Mouse (Mus musculus) limb, embryonic 15.5 days (tissue): ENCODE data around the gene Tsen15. TPM values are rescaled to one million over a fixed set of nuclear protein-coding genes. Genes with fewer than 3 reads are reported as not detected.

Source experiments
- ATAC-seq: fragments of 200-750 bp; cut with Nextera tagmentation; 2 replicates; pipeline ENCODE4 v1.8.0; 2017; ENCODE audit warnings: low read depth, moderate TSS enrichment; ENCODE audit not compliant: insufficient number of reproducible peaks, low FRiP score, low TSS enrichment
- H3K27ac ChIP-seq: fragments of 300-500 bp; sonication (generic); 2 replicates; pipeline ENCODE4 v1.5.1; 2015; ENCODE audit warnings: moderate library complexity, mild to moderate bottlenecking, inconsistent platforms
- H3K27me3 ChIP-seq: fragments of 300-500 bp; sonication (generic); 2 replicates; pipeline ENCODE4 v1.6.1; 2015; ENCODE audit warnings: inconsistent platforms
- H3K36me3 ChIP-seq: fragments of 300-500 bp; sonication (generic); 2 replicates; pipeline ENCODE4 v1.6.1; 2015; ENCODE audit warnings: inconsistent platforms
- H3K4me1 ChIP-seq: fragments of 300-500 bp; sonication (generic); 2 replicates; pipeline ENCODE4 v1.6.1; 2015; ENCODE audit warnings: inconsistent platforms
- H3K4me2 ChIP-seq: fragments of 300-500 bp; sonication (generic); 2 replicates; pipeline ENCODE4 v1.6.1; 2015; ENCODE audit warnings: mild to moderate bottlenecking, inconsistent platforms
- H3K4me3 ChIP-seq: fragments of 300-500 bp; sonication (generic); 2 replicates; pipeline ENCODE4 v1.5.1; 2015; ENCODE audit warnings: mild to moderate bottlenecking, inconsistent platforms
- H3K9ac ChIP-seq: fragments of 300-500 bp; sonication (generic); 2 replicates; pipeline ENCODE4 v1.6.1; 2015; ENCODE audit warnings: inconsistent platforms
- H3K9me3 ChIP-seq: fragments of 300-500 bp; sonication (generic); 2 replicates; pipeline ENCODE4 v1.6.1; 2016; ENCODE audit warnings: inconsistent platforms
- WGBS: fragments of 180-500 bp; shearing (Covaris S2); methylation state at CpG from one replicate; pipeline ENCODE4 v1.1.7; 2015; 5-methylcytosine and 5-hydroxymethylcytosine counted together
- polyA plus RNA-seq: library from polyadenylated mRNA; unstranded; fragments of >200 nt; fragmentation: Nextera tagmentation; extraction: Ambion mirVana; gene quantifications from 2 replicates; pipeline ENCODE4 v1.2.1, GENCODE M21; 2015

Gene Tsen15
- 74.3 and 74.9 TPM in 2 replicates for polyA plus RNA-seq

GRCm38 (mm10) chr1:152386188-152386835, at the start of gene Tsen15:
Gene Tsen15, minus strand, starts transcription at chr1:152386688.
- 0 out of 2 replicates have a peak, but pooled peaks cover 2% of the 10 kb centered on the region for H3K4me1 ChIP-seq
- H3K4me3 ChIP-seq, result peak within 1 kb of the TSS; percentile 93
- H3K9ac ChIP-seq, result peak within 1 kb of the TSS; percentile 84
- ATAC-seq, result peak; percentile 89
- under 1% methylated on average over 57 of the region's 57 CpGs for WGBS
- peak within 1 kb of the TSS; percentile 58 for H3K4me2 ChIP-seq
- H3K9me3 ChIP-seq, result no peaks in the 10 kb centered on the region
- peak within 1 kb of the TSS; percentile 63; the same call in 1 of the 2 replicates for H3K27ac ChIP-seq
- H3K36me3 ChIP-seq, result peaks cover 6% of the 10 kb centered on the region
- H3K27me3 ChIP-seq, result no peaks in the 10 kb centered on the region

GRCm38 (mm10) chr1:152434166-152434565, 47.7 kb upstream of the Tsen15 start:
- no peak overlapping the region for H3K9ac ChIP-seq
- no peak for ATAC-seq
- 52% methylated on average over 4 of the region's 4 CpGs for WGBS

GRCm38 (mm10) chr1:152429805-152430204, 43.3 kb upstream of the Tsen15 start:
- Histone ChIP-seq H3K4me1 (no peaks in the 10 kb centered on the region), H3K4me3 (no peak overlapping the region), H3K36me3 (no peaks in the 10 kb centered on the region), H3K4me2 (no peak overlapping the region), H3K9me3 (no peaks in the 10 kb centered on the region), H3K9ac (no peak overlapping the region), H3K27ac (no peak overlapping the region), H3K27me3 (no peaks in the 10 kb centered on the region)
- WGBS, result 85% methylated on average over 7 of the region's 7 CpGs
- no peak for ATAC-seq

More at GRCm38 (mm10) chr1:152434166-152434565, 47.7 kb upstream of the Tsen15 start:
- no peak overlapping the region for H3K4me3 ChIP-seq
- H3K4me1 ChIP-seq, result no peaks in the 10 kb centered on the region
- H3K27ac ChIP-seq, result no peak overlapping the region
- H3K9me3 ChIP-seq, result no peaks in the 10 kb centered on the region
- no peaks in the 10 kb centered on the region for H3K36me3 ChIP-seq
- no peak overlapping the region for H3K4me2 ChIP-seq
- no peaks in the 10 kb centered on the region for H3K27me3 ChIP-seq

- Histone ChIP-seq H3K9me3 (no peaks in the 10 kb centered on the region), H3K27me3 (no peaks in the 10 kb centered on the region), H3K36me3 (no peaks in the 10 kb centered on the region), H3K4me1 (no peaks in the 10 kb centered on the region), H3K4me3 (no peak overlapping the region), H3K9ac (no peak overlapping the region), H3K27ac (no peak overlapping the region), H3K4me2 (no peak overlapping the region)
- WGBS, result 62% methylated on average over 12 of the region's 12 CpGs
- no peak for ATAC-seq
Measured at GRCm38 (mm10) chr1:152427912-152428581, 41.6 kb upstream of the Tsen15 start.

GRCm38 (mm10) chr1:152423052-152423451, 36.6 kb upstream of the Tsen15 start:
- 83% methylated on average over 3 of the region's 3 CpGs for WGBS

GRCm38 (mm10) chr1:152422295-152422694, 35.8 kb upstream of the Tsen15 start:
- H3K27me3 ChIP-seq, result no peaks in the 10 kb centered on the region
- H3K4me3 ChIP-seq, result no peak overlapping the region
- H3K4me2 ChIP-seq, result no peak overlapping the region
- no peaks in the 10 kb centered on the region for H3K9me3 ChIP-seq
- no peak for ATAC-seq
- peaks cover 15% of the 10 kb centered on the region for H3K4me1 ChIP-seq
- H3K27ac ChIP-seq, result 0 out of 2 replicates have a peak overlapping the region, but pooled peaks have one; percentile 2
- no peak overlapping the region for H3K9ac ChIP-seq
- 45% methylated on average over 3 of the region's 3 CpGs for WGBS
- H3K36me3 ChIP-seq, result no peaks in the 10 kb centered on the region

More at GRCm38 (mm10) chr1:152423052-152423451, 36.6 kb upstream of the Tsen15 start:
- no peak for ATAC-seq
- Histone ChIP-seq H3K9ac (no peak overlapping the region), H3K9me3 (no peaks in the 10 kb centered on the region), H3K36me3 (no peaks in the 10 kb centered on the region), H3K4me2 (no peak overlapping the region), H3K4me3 (no peak overlapping the region), H3K27me3 (no peaks in the 10 kb centered on the region), H3K4me1 (peaks cover 9% of the 10 kb centered on the region), H3K27ac (no peak overlapping the region)

GRCm38 (mm10) chr1:152417602-152418001, 31.1 kb upstream of the Tsen15 start:
- H3K4me1 ChIP-seq, result peaks cover 24% of the 10 kb centered on the region
- H3K36me3 ChIP-seq, result no peaks in the 10 kb centered on the region
- 19% methylated on average over 5 of the region's 5 CpGs for WGBS
- no peak for ATAC-seq
- 0 out of 2 replicates have a peak overlapping the region, but pooled peaks have one; percentile 27 for H3K27ac ChIP-seq
- no peaks in the 10 kb centered on the region for H3K27me3 ChIP-seq
- H3K9ac ChIP-seq, result no peak overlapping the region
- no peaks in the 10 kb centered on the region for H3K9me3 ChIP-seq
- H3K4me3 ChIP-seq, result no peak overlapping the region
- no peak overlapping the region for H3K4me2 ChIP-seq

- Histone ChIP-seq H3K9me3 (no peaks in the 10 kb centered on the region; the same call in 1 of the 2 replicates), H3K27me3 (no peaks in the 10 kb centered on the region), H3K9ac (no peak overlapping the region), H3K4me1 (peaks cover 20% of the 10 kb centered on the region), H3K36me3 (0 out of 2 replicates have a peak, but pooled peaks cover 2% of the 10 kb centered on the region), H3K4me3 (no peak overlapping the region), H3K27ac (no peak overlapping the region), H3K4me2 (no peak overlapping the region)
- 66% methylated on average over 13 of the region's 13 CpGs for WGBS
- no peak for ATAC-seq
Measured at GRCm38 (mm10) chr1:152416306-152416904, 29.9 kb upstream of the Tsen15 start.

- 64% methylated on average over 10 of the region's 10 CpGs for WGBS
- H3K4me1 ChIP-seq, result peaks cover 20% of the 10 kb centered on the region
- H3K4me3 ChIP-seq, result no peak overlapping the region
- no peaks in the 10 kb centered on the region for H3K27me3 ChIP-seq
- no peak overlapping the region for H3K9ac ChIP-seq
- ATAC-seq, result no peak
- no peaks in the 10 kb centered on the region; the same call in 1 of the 2 replicates for H3K9me3 ChIP-seq
- H3K27ac ChIP-seq, result no peak overlapping the region
- H3K36me3 ChIP-seq, result 0 out of 2 replicates have a peak, but pooled peaks cover 2% of the 10 kb centered on the region
- H3K4me2 ChIP-seq, result no peak overlapping the region
Measured at GRCm38 (mm10) chr1:152414451-152414850, 28.0 kb upstream of the Tsen15 start.

- Histone ChIP-seq H3K36me3 (0 out of 2 replicates have a peak, but pooled peaks cover 2% of the 10 kb centered on the region), H3K4me2 (no peak overlapping the region), H3K27me3 (no peaks in the 10 kb centered on the region), H3K4me1 (peaks cover 20% of the 10 kb centered on the region), H3K9me3 (no peaks in the 10 kb centered on the region; the same call in 1 of the 2 replicates), H3K27ac (no peak overlapping the region), H3K9ac (no peak overlapping the region), H3K4me3 (no peak overlapping the region)
- WGBS, result 50% methylated on average over 1 of the region's 1 CpGs
- no peak for ATAC-seq
Measured at GRCm38 (mm10) chr1:152413961-152414360, 27.5 kb upstream of the Tsen15 start.

- Histone ChIP-seq H3K9me3 (no peaks in the 10 kb centered on the region; the same call in 1 of the 2 replicates), H3K4me3 (no peak overlapping the region), H3K4me1 (peaks cover 20% of the 10 kb centered on the region), H3K4me2 (no peak overlapping the region), H3K36me3 (0 out of 2 replicates have a peak, but pooled peaks cover 2% of the 10 kb centered on the region), H3K9ac (no peak overlapping the region), H3K27me3 (no peaks in the 10 kb centered on the region), H3K27ac (no peak overlapping the region)
- ATAC-seq, result no peak
- WGBS, result 93% methylated on average over 2 of the region's 2 CpGs
Measured at GRCm38 (mm10) chr1:152413116-152413515, 26.6 kb upstream of the Tsen15 start.
